Mouse (Mus musculus): Measurements from ENCODE around the gene Lrrc19. TPM values are rescaled to one million over a fixed set of nuclear protein-coding genes. Genes with fewer than 3 reads are reported as not detected.

Lrrc19 gene
- total RNA-seq (2023): not detected

GRCm38 (mm10) chr4:94649920-94650319 is at the start of gene Lrrc19:
TSS of gene Lrrc19 (minus strand) at chr4:94650144.

GRCm38 (mm10) chr4:94613972-94614626 is 35.8 kb downstream of the Lrrc19 start, which contains the start of gene Ift74:
TSS of gene Ift74 (plus strand) at chr4:94614491.

GRCm38 (mm10) chr4:94603031-94603629 is 46.8 kb downstream of the Lrrc19 start, which contains the start of gene Plaa:
TSS of gene Plaa (minus strand) at chr4:94603244.

Other genes with a start within 250 kb of the Lrrc19 start
- gene Gm10306, start 93.6 kb downstream of the Lrrc19 start, total RNA-seq (2023): not detected
- 10 to 100 TPM in 1 of 2 experiments, 1 to 10 TPM in 1; 10.0 to 11.4 TPM for gene Caap1, start 93.3 kb downstream of the Lrrc19 start, total RNA-seq (2023)
- gene Plaa, start 46.9 kb downstream of the Lrrc19 start, total RNA-seq (2023): 10 to 100 TPM; 43.7 to 44.7 TPM
- gene Ift74, start 35.7 kb downstream of the Lrrc19 start, total RNA-seq (2023): 1 to 10 TPM; 2.1 to 3.0 TPM
- under 1 TPM in 1 of 2 experiments, not detected in 1; 0.10 TPM for gene Tek, start 89.1 kb upstream of the Lrrc19 start, total RNA-seq (2023)